Mouse (Mus musculus): Measurements from ENCODE around the gene Tpbgl. TPM values are rescaled to one million over a fixed set of nuclear protein-coding genes. Genes with fewer than 3 reads are reported as not detected.
A peak's percentile ranks its signal among the peaks of the same experiment; 100 is the strongest.

The Tpbgl gene
- polyA plus RNA-seq, 1 experiment from 2014 or later: 2.5 TPM

DNA sequence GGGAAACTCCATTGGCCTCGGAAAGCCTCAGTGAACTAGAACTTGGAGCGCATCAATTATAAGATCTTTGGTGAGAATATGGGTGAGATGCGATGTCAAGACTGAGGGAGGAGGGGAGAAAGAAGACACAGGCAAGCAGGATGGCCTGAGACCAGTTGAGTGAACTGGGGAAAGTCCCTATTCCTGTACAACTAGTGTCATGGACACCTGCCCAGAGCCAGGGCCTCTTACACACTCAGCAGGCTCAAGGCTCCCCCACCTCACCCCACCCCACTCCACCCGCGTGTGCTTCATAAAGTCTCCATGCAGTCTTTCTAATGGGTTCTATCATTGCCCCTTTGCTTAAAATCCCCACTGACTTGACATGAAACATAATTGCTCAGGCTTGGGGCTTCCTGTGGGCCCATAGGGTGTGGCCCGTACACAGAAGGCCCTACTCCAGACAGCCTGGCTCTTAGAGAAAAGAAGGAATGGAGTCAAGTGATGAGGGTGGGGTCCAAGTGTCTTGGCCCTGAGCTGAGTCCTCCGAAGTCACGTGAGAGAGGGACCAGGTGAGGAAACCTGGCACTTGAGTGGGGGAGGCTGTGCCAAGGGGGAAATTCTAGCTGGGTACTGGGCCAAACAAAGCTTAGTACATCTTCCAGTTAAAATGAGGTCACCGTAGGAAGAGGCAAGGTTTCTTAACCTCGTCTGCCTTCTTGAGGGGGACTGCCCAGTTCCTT lies 39.0 kb upstream of the Tpbgl start:
- 90% methylated on average over 10 of the region's 10 CpGs for WGBS
- H3K9me3 ChIP-seq (ENCODE audit: control insufficient read depth, low read length): no peaks in the 10 kb centered on the region
- no peak overlapping the region for H3K4me3 ChIP-seq (ENCODE audit: low read depth, low read length)
- H3K4me2 ChIP-seq (ENCODE audit: low read depth, low read length): no peak overlapping the region
- H3K27me3 ChIP-seq (replicated peaks; ENCODE audit: control insufficient read depth, insufficient read depth, low read length): no peaks in the 10 kb centered on the region
- DNase-seq (ENCODE audit: low spot score): no peak
- no peak overlapping the region for H3K9ac ChIP-seq (ENCODE audit: low read depth, low read length)
- no peak overlapping the region; the same call in 1 of the 2 replicates for H3K27ac ChIP-seq (replicated peaks; ENCODE audit: low read depth, low read length)
- no peak for ATAC-seq (ENCODE audit: low read depth)
- no peaks in the 10 kb centered on the region for H3K4me1 ChIP-seq (ENCODE audit: control insufficient read depth, insufficient read depth, low read length)
- H3K36me3 ChIP-seq (ENCODE audit: control insufficient read depth, insufficient read depth, low read length): no peaks in the 10 kb centered on the region

DNA sequence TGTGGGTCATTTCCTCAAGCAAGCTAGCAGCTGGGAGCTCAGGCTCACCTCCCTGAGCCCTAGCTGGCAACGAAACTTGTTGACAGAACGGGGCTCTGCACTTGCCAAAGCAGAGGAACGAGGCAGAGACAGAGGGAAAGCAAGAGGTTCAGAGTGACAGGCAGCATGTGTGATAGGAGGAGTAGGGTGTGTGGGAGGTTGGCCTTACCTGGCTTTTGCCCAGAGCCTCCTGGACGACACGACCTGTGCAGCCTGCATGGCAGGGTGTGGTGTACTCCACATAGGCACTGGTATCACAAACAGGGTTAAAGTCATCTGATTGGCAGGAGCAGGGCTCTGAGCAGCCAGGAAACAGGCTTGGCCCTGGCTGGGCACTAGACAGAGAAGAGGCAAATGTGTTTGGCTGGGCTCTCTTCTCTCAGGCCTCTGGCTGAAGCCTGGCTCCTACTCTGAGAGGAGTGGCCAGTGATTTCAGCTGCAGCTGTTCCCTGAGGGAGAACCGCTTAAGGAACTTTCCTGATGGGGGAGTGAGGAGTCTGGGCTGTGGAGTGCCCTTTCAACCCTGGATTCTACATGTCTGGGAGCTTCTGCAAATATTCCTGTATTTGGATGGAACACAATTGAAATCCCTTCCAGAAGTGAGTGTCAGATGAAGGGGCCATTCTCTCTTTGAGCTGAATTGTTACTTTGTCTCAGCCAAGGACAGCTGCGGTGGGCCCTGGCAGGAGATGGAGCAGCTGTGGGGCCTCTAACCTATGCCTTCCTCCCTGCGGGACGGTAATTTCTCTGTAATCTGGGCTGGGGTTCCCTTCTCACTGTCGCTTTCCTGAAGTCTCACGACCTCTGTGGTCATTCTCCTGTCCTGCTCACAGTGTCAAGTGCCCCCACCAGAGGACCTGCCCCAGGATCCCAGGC lies 37.9 kb upstream of the Tpbgl start:
- H3K9ac ChIP-seq (ENCODE audit: low read depth, low read length): no peak overlapping the region
- H3K36me3 ChIP-seq (ENCODE audit: control insufficient read depth, insufficient read depth, low read length): no peaks in the 10 kb centered on the region
- DNase-seq (ENCODE audit: low spot score) (peak; percentile 81), ATAC-seq (ENCODE audit: low read depth) (peak; percentile 80)
- 35% methylated on average over 11 of the region's 11 CpGs for WGBS
- no peak overlapping the region for H3K4me2 ChIP-seq (ENCODE audit: low read depth, low read length)
- H3K9me3 ChIP-seq (ENCODE audit: control insufficient read depth, low read length): no peaks in the 10 kb centered on the region
- no peaks in the 10 kb centered on the region for H3K4me1 ChIP-seq (ENCODE audit: control insufficient read depth, insufficient read depth, low read length)
- no peak overlapping the region for H3K4me3 ChIP-seq (ENCODE audit: low read depth, low read length)
- H3K27ac ChIP-seq (replicated peaks; ENCODE audit: low read depth, low read length): peak overlapping the region; percentile 45; the same call in 1 of the 2 replicates
- H3K27me3 ChIP-seq (replicated peaks; ENCODE audit: control insufficient read depth, insufficient read depth, low read length): no peaks in the 10 kb centered on the region; the same call in 1 of the 2 replicates

DNA sequence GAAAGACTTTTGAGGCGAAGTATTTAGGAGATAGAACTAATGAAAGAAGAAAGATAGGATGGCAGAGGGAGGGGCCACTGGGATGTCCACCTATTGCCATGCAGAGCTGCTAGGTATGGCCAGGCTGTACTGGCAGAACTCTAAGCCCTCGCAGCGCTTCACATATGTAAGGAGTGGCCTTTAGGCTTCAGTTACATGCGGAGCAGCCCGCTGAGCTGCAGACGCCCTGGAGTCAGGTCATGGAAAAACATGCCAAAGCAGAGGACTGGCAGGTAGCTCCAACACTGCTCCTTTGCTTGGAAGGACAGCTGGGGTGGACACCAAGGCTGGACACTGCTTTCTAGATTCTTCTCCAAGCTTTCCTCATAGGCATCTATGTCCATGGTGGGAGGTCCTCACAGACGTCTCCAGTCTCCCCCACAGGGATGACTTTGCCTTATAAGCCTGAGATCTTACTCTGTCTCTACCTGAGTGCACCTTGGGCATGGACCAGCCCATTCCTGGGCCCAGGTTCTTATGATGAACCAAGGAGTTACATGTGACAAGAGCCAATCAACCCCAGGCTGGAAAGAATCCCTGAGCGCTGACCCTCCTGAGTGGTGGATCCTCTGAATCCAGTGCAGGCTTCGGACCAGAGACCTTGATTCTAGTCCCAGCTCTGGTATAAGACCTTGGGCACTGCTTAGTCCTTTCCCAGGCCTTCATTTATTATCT lies 36.8 kb upstream of the Tpbgl start:
- Histone ChIP-seq H3K36me3 (ENCODE audit: control insufficient read depth, insufficient read depth, low read length) (no peaks in the 10 kb centered on the region), H3K9ac (ENCODE audit: low read depth, low read length) (no peak overlapping the region), H3K27me3 (replicated peaks; ENCODE audit: control insufficient read depth, insufficient read depth, low read length) (no peaks in the 10 kb centered on the region; the same call in 1 of the 2 replicates), H3K9me3 (ENCODE audit: control insufficient read depth, low read length) (no peaks in the 10 kb centered on the region), H3K27ac (replicated peaks; ENCODE audit: low read depth, low read length) (no peak overlapping the region), H3K4me1 (ENCODE audit: control insufficient read depth, insufficient read depth, low read length) (no peaks in the 10 kb centered on the region), H3K4me2 (ENCODE audit: low read depth, low read length) (no peak overlapping the region), H3K4me3 (ENCODE audit: low read depth, low read length) (no peak overlapping the region)
- ATAC-seq (ENCODE audit: low read depth) (no peak), DNase-seq (ENCODE audit: low spot score) (no peak)
- WGBS: 83% methylated on average over 9 of the region's 9 CpGs

DNA sequence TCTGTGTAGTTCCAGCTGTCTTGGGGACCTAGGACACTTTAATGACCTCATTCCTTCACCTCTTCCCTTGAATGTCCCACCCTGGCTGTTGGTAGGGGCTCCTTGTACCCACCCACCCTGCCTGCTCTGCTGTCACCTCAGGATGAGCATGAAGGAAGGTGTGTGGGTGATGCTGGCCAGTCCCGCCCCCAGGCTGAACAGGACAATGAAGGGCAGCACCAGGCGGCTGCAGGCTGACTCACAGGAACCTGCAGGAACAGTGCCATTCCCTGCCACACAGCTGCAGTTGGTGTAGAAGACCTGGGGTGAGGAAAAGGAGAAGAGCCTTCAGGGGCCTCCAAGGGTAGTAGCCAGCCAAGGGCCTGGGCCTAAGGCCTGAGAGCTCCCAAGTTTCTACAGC lies 35.4 kb upstream of the Tpbgl start:
- Histone ChIP-seq H3K27ac (replicated peaks; ENCODE audit: low read depth, low read length) (no peak overlapping the region), H3K4me3 (ENCODE audit: low read depth, low read length) (no peak overlapping the region), H3K36me3 (ENCODE audit: control insufficient read depth, insufficient read depth, low read length) (no peaks in the 10 kb centered on the region), H3K4me1 (ENCODE audit: control insufficient read depth, insufficient read depth, low read length) (no peaks in the 10 kb centered on the region), H3K9me3 (ENCODE audit: control insufficient read depth, low read length) (no peaks in the 10 kb centered on the region), H3K9ac (ENCODE audit: low read depth, low read length) (no peak overlapping the region), H3K4me2 (ENCODE audit: low read depth, low read length) (no peak overlapping the region), H3K27me3 (replicated peaks; ENCODE audit: control insufficient read depth, insufficient read depth, low read length) (no peaks in the 10 kb centered on the region; the same call in 1 of the 2 replicates)
- DNase-seq (ENCODE audit: low spot score) (no peak), ATAC-seq (ENCODE audit: low read depth) (no peak)
- 60% methylated on average over 2 of the region's 2 CpGs for WGBS

DNA sequence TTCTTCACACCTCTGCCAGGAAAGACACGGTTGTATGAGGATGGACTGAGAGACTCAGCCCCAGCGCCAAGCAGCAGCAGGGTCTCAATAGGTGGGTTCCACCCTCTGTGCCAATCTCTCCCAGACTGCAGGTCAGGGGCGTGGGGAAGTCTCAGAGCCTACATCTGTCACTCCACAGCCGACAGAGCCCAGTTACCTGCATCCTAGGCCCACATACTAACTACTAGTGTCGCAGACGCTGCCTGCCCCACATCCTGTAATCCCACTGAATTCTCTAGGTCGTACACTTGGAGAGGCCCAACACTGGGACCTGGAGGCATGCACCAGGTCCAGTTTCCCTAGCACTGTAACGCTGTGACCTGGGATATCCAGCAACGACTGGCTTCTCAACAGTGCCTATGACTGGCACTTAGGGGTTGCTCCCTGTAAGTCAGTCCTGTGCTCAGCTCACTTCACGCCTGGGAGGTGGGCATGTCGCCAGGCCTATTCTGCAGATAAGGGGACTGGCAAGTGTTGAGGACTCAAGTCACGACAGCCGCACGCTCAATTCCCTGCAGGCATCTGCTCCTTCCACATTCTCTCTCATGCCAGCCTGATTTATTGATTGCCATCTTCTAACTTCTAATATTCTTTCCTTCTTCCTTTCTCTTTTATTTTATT lies 34.8 kb upstream of the Tpbgl start:
- H3K4me2 ChIP-seq (ENCODE audit: low read depth, low read length): no peak overlapping the region
- no peak overlapping the region for H3K4me3 ChIP-seq (ENCODE audit: low read depth, low read length)
- no peak overlapping the region for H3K27ac ChIP-seq (replicated peaks; ENCODE audit: low read depth, low read length)
- H3K27me3 ChIP-seq (replicated peaks; ENCODE audit: control insufficient read depth, insufficient read depth, low read length): no peaks in the 10 kb centered on the region; the same call in 1 of the 2 replicates
- WGBS: 70% methylated on average over 14 of the region's 14 CpGs
- no peaks in the 10 kb centered on the region for H3K4me1 ChIP-seq (ENCODE audit: control insufficient read depth, insufficient read depth, low read length)
- DNase-seq (ENCODE audit: low spot score): no peak
- H3K9me3 ChIP-seq (ENCODE audit: control insufficient read depth, low read length): no peaks in the 10 kb centered on the region
- no peak for ATAC-seq (ENCODE audit: low read depth)
- H3K36me3 ChIP-seq (ENCODE audit: control insufficient read depth, insufficient read depth, low read length): no peaks in the 10 kb centered on the region
- no peak overlapping the region for H3K9ac ChIP-seq (ENCODE audit: low read depth, low read length)

DNA sequence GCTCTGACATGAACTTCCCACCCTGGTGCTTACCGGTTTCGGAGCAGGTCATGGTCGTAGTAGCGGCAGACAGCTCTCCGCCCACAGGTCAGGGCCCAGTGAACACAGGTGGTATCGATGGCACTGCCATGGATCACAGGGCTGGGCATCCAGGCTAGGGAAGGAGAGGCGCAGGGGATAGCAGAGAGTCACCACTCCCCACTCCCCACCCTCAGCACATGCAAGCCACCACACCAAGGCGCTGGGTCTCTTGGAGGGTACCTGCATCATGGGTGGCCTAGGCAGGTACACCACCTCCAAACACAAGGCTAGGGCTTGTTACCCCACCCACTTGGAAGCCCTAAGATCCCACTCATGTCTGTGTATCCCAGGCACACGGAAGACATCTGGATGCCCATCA lies 34.2 kb upstream of the Tpbgl start:
- Histone ChIP-seq H3K4me3 (ENCODE audit: low read depth, low read length) (no peak overlapping the region), H3K4me2 (ENCODE audit: low read depth, low read length) (no peak overlapping the region), H3K36me3 (ENCODE audit: control insufficient read depth, insufficient read depth, low read length) (no peaks in the 10 kb centered on the region), H3K27ac (replicated peaks; ENCODE audit: low read depth, low read length) (no peak overlapping the region), H3K9me3 (ENCODE audit: control insufficient read depth, low read length) (no peaks in the 10 kb centered on the region), H3K27me3 (replicated peaks; ENCODE audit: control insufficient read depth, insufficient read depth, low read length) (no peaks in the 10 kb centered on the region; the same call in 1 of the 2 replicates), H3K9ac (ENCODE audit: low read depth, low read length) (no peak overlapping the region), H3K4me1 (ENCODE audit: control insufficient read depth, insufficient read depth, low read length) (no peaks in the 10 kb centered on the region)
- no peak for ATAC-seq (ENCODE audit: low read depth)
- DNase-seq (ENCODE audit: low spot score): no peak
- WGBS: 94% methylated on average over 9 of the region's 9 CpGs

DNA sequence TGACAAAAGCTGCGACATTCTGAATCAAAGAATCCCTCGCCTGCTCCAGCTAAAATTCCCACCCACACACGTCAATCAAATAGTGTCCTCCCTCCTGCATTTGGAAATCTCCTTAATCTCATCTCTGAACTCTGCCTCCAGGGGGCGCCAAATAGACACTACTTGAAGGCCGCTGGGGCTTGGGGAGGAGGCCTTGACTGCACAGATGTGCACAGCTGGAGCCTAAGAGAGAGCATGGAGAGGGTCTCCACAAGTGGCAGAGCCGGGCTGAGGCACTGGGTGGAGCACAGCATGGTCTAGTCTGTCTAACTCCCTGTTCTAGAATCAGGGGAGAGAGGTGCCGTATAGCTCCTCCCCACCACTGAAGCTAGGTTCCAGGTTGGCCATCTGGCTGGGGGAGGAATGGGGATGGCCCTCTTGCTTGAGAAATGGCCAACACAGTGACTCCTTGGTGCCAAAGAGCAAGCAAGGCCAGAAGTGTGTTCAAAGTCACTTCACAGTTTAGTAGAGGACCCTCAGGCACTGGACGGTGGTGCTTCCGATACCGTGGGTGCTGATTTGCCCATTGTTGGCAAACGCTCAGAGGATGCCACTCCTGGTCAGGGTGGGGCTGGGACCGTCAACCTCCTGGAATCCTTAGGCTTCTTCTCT lies 32.6 kb upstream of the Tpbgl start:
- Histone ChIP-seq H3K4me1 (ENCODE audit: control insufficient read depth, insufficient read depth, low read length) (no peaks in the 10 kb centered on the region), H3K36me3 (ENCODE audit: control insufficient read depth, insufficient read depth, low read length) (no peaks in the 10 kb centered on the region), H3K4me2 (ENCODE audit: low read depth, low read length) (no peak overlapping the region), H3K27ac (replicated peaks; ENCODE audit: low read depth, low read length) (no peak overlapping the region), H3K27me3 (replicated peaks; ENCODE audit: control insufficient read depth, insufficient read depth, low read length) (no peaks in the 10 kb centered on the region; the same call in 1 of the 2 replicates), H3K9me3 (ENCODE audit: control insufficient read depth, low read length) (no peaks in the 10 kb centered on the region), H3K4me3 (ENCODE audit: low read depth, low read length) (no peak overlapping the region), H3K9ac (ENCODE audit: low read depth, low read length) (no peak overlapping the region)
- 47% methylated on average over 12 of the region's 12 CpGs for WGBS
- DNase-seq (ENCODE audit: low spot score) (peak; percentile 85), ATAC-seq (ENCODE audit: low read depth) (peak; percentile 67; the same call in 1 of the 2 replicates)
